Mouse (Mus musculus) lung, postnatal 0 days (tissue): Measurements from ENCODE around the gene AI182371.

Experiments
- CTCF ChIP-seq: IDR thresholded peaks from 2 replicates; pipeline ENCODE4 v1.5.1; 2016; ENCODE audit warnings: antibody characterized with exemption, mild to moderate bottlenecking
- EP300 ChIP-seq: IDR thresholded peaks from 2 replicates; pipeline ENCODE4 v1.6.1; 2016; ENCODE audit warnings: antibody characterized with exemption, mild to moderate bottlenecking, control low read depth

GRCm38 (mm10) chr2:35124716-35125115 lies 23.4 kb upstream of the AI182371 start:
- peak; percentile 45 for TF ChIP-seq CTCF
- no peak for TF ChIP-seq EP300
